Mouse (Mus musculus): ENCODE results near the gene Uap1l1.

DNA sequence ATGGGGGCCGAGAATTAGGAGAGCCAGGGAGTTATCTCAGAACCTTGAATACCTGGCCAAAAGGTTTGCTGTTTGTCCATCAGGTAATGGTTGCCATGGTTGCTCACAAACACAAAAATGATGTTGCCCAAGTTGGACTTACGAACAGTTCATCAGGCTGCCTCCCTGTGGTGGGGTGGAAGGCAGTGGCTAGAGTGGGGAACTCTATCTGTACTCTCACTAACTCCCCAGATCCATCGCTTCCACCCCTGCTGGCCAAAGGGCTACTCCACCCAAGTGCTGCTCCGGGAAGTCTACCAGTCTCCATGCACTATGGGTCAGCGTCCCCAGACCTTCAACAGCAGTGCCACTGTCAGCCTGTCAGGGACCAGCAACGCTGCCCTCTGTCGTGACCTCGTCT, 33.6 kb upstream of the Uap1l1 start, which contains the start of gene Npdc1:
- TF ChIP-seq CTCF (IDR thresholded peaks at IDR 0.05; ENCODE audit: low read depth, low read length) (no peak), POLR2A (IDR thresholded peaks at IDR 0.05; ENCODE audit: borderline replicate concordance, low read depth, low read length) (no peak)
